Mouse (Mus musculus) heart, postnatal 0 days (tissue): ENCODE measurements at regions not wholly inside any gene's neighbourhood (a gene's known extent, or its start where the extent isn't known, plus 50 kb on each side); places are given as distances from the start of the nearest gene placed in this dataset.

Experiments used
- ATAC-seq: fragments of 200-750 bp; cut with Nextera tagmentation; 2 replicates; pipeline ENCODE4 v1.8.0; 2017; ENCODE audit warnings: low read depth, moderate number of reproducible peaks, moderate library complexity; ENCODE audit not compliant: insufficient read depth
- DNase-seq: peaks from one replicate; pipeline ENCODE4 v3.0.0-alpha.2; 2016; ENCODE audit warnings: low spot score
- H3K27ac ChIP-seq: fragments of 300-500 bp; sonication (generic); 2 replicates; pipeline ENCODE4 v1.5.1; 2014; ENCODE audit warnings: low read depth, mild to moderate bottlenecking
- H3K27me3 ChIP-seq: fragments of 300-500 bp; sonication (generic); 2 replicates; pipeline ENCODE4 v1.6.1; 2014; ENCODE audit warnings: low read length, mixed read lengths; ENCODE audit not compliant: control insufficient read depth, insufficient read depth
- H3K36me3 ChIP-seq: fragments of 300-500 bp; sonication (generic); replicated peaks from 2 replicates; pipeline ENCODE4 v1.6.1; 2014; ENCODE audit warnings: low read length, mixed read lengths; ENCODE audit not compliant: control insufficient read depth, insufficient read depth
- H3K4me1 ChIP-seq: fragments of 300-500 bp; sonication (generic); 2 replicates; pipeline ENCODE4 v1.6.1; 2014; ENCODE audit warnings: antibody characterized with exemption; ENCODE audit not compliant: control insufficient read depth, insufficient read depth
- H3K4me2 ChIP-seq: fragments of 300-500 bp; sonication (generic); 2 replicates; pipeline ENCODE4 v1.6.1; 2014; ENCODE audit warnings: low read depth, mild to moderate bottlenecking, low read length, moderate library complexity
- H3K4me3 ChIP-seq: fragments of 300-500 bp; sonication (generic); 2 replicates; pipeline ENCODE4 v1.5.1; 2014; ENCODE audit warnings: low read depth, low read length
- H3K9ac ChIP-seq: fragments of 300-500 bp; sonication (generic); replicated peaks from 2 replicates; pipeline ENCODE4 v1.6.1; 2014; ENCODE audit warnings: low read depth, low read length, mixed read lengths
- H3K9me3 ChIP-seq: fragments of 300-500 bp; sonication (generic); replicated peaks from 2 replicates; pipeline ENCODE4 v1.6.1; 2016; ENCODE audit warnings: low read length; ENCODE audit not compliant: control insufficient read depth
- CTCF ChIP-seq: IDR thresholded peaks from 2 replicates; pipeline ENCODE4 v1.5.1; 2016; ENCODE audit warnings: antibody characterized with exemption, control low read depth, low read depth
- EP300 ChIP-seq: IDR thresholded peaks from 2 replicates; pipeline ENCODE4 v1.6.1; 2016; ENCODE audit warnings: antibody characterized with exemption, low read depth
- WGBS: fragments of 180-500 bp; shearing (Covaris S2); extraction: QIAGEN DNeasy Blood & Tissue Kit; methylation state at CpG from one replicate; pipeline ENCODE4 v1.1.7; 2014; 5-methylcytosine and 5-hydroxymethylcytosine counted together

DNA sequence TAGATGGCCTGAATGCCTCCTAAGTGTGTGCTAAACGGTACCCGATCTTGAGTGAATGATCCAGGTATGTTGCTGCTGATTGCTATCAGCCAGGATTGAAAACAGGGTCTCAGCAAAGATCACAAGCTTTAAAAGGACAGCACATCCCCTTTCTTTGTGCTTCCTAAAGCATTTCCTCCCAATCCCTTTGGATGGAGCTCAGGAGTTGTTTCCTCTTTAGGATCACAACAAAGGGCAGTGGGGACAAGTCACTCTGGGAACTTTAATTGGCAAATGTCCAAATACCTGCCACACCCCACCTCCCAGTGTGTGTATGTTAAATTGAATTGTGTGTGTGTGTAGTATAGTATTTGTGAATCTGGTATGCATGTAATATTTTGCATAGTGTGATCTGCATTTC lies 283.5 kb upstream of the Gm12728 start:
- Histone ChIP-seq H3K9ac (no peak overlapping the region), H3K27ac (no peak overlapping the region), H3K4me2 (no peak overlapping the region), H3K36me3 (no peaks in the 10 kb centered on the region), H3K9me3 (no peaks in the 10 kb centered on the region), H3K4me3 (no peak overlapping the region), H3K27me3 (no peaks in the 10 kb centered on the region), H3K4me1 (no peaks in the 10 kb centered on the region)
- no peak for TF ChIP-seq CTCF
- DNase-seq (no peak), ATAC-seq (no peak)
- 39% methylated on average over 2 of the region's 2 CpGs for WGBS

DNA sequence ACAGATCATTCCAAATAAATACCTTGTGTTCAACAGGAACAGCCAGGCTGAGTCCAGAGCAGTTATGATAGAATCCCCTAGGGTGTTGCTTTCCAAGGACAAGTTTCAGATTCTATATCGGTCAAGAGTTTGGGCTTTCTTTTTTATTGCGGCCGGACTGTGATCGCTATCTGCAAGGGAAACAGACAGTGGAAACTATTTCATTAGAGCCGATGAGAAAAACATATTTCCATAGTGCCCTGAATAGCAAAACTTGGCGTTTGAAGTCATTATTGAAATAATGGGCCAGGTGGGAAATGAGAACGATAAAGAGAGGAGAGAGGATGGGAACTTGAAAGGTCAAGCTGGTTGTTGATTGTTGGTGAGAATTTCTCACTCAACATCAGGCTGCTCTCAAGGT lies 282.4 kb upstream of the Gm12728 start:
- no peaks in the 10 kb centered on the region for H3K4me1 ChIP-seq
- H3K27me3 ChIP-seq, result no peaks in the 10 kb centered on the region
- ATAC-seq (no peak), DNase-seq (peak; percentile 25)
- H3K4me3 ChIP-seq, result no peak overlapping the region
- H3K9me3 ChIP-seq, result no peaks in the 10 kb centered on the region
- no peak overlapping the region for H3K9ac ChIP-seq
- peak overlapping the region; percentile 8; the same call in 1 of the 2 replicates for H3K27ac ChIP-seq
- H3K4me2 ChIP-seq, result no peak overlapping the region
- WGBS, result 74% methylated on average over 7 of the region's 7 CpGs
- TF ChIP-seq EP300 (peak; percentile 85), CTCF (no peak)
- no peaks in the 10 kb centered on the region for H3K36me3 ChIP-seq

DNA sequence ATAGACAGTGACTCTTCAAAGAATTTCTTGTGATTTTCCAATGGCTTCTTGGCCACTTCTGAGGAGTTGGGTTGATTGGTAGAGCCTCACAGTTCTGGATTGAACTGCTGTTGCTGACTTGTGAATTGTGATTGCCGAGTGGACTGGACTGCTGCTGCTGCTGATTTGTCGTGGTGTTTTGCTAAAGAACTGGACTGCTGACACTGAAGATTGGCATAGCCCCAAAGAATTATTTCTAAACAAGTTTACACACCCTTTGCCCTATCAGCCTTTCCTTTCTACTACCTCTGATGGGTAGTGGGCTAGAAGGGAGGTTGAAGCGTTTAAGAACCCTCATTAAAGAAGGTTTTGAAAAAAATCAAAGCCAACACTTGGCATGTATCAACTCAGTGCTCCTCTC lies 280.6 kb upstream of the Gm12728 start:
- no peaks in the 10 kb centered on the region for H3K9me3 ChIP-seq
- ATAC-seq (no peak), DNase-seq (no peak)
- no peak overlapping the region for H3K4me2 ChIP-seq
- no peak overlapping the region for H3K4me3 ChIP-seq
- no peak for TF ChIP-seq EP300
- no peak for TF ChIP-seq CTCF
- no peak overlapping the region for H3K9ac ChIP-seq
- H3K27me3 ChIP-seq, result no peaks in the 10 kb centered on the region
- H3K36me3 ChIP-seq, result no peaks in the 10 kb centered on the region
- no peak overlapping the region for H3K27ac ChIP-seq
- no peaks in the 10 kb centered on the region for H3K4me1 ChIP-seq
- WGBS, result 73% methylated on average over 3 of the region's 3 CpGs

DNA sequence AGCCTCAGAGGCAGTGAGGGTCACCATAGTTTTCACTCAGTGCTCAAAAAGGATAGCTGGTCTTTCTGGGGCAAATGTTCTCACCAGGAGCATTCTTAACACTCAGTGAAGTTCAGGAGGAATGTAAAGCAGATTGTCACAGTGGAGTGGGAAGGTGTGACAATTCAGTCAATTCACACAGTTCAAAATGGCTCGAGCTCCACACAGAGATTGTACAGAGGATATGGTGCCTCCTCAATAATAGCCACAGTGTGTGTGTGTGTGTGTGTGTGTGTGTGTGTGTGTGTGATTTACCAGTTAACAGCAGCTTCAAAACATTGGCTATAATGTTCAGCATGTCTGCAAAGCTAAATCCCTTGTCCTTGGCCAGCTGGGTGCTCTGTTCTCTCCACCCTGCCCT lies 279.3 kb upstream of the Gm12728 start:
- Histone ChIP-seq H3K9me3 (no peaks in the 10 kb centered on the region), H3K9ac (no peak overlapping the region), H3K4me3 (no peak overlapping the region), H3K27me3 (no peaks in the 10 kb centered on the region), H3K27ac (no peak overlapping the region), H3K4me2 (no peak overlapping the region), H3K36me3 (no peaks in the 10 kb centered on the region), H3K4me1 (no peaks in the 10 kb centered on the region)
- 59% methylated on average over 1 of the region's 1 CpGs for WGBS
- DNase-seq (no peak), ATAC-seq (no peak)
- no peak for TF ChIP-seq EP300
- TF ChIP-seq CTCF, result no peak

DNA sequence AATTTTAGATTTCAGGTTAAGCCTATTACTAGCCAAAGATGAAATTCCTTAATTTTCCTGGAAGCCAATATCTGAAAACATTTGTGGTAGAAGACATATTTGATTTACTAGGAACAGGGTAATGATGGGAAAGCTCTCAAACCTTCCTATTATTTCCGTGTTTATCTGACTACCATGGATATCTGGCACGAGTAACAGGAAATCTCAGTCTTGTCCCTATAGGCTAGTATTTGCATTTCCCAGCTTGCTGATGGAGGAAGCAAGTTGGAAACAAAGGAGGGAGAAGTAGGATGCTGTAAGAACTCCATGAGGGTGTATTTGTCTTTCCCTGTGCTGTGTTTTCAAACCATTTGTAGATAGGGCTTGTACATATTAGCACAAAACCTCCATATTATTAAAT lies 264.5 kb upstream of the Gm12728 start:
- WGBS, result 36% methylated on average over 2 of the region's 2 CpGs
- Histone ChIP-seq H3K4me1 (no peaks in the 10 kb centered on the region), H3K4me3 (no peak overlapping the region), H3K27me3 (no peaks in the 10 kb centered on the region), H3K4me2 (no peak overlapping the region), H3K27ac (no peak overlapping the region), H3K9ac (no peak overlapping the region), H3K9me3 (no peaks in the 10 kb centered on the region), H3K36me3 (no peaks in the 10 kb centered on the region)
- DNase-seq (peak; percentile 44), ATAC-seq (no peak)
- TF ChIP-seq CTCF (no peak), EP300 (no peak)

DNA sequence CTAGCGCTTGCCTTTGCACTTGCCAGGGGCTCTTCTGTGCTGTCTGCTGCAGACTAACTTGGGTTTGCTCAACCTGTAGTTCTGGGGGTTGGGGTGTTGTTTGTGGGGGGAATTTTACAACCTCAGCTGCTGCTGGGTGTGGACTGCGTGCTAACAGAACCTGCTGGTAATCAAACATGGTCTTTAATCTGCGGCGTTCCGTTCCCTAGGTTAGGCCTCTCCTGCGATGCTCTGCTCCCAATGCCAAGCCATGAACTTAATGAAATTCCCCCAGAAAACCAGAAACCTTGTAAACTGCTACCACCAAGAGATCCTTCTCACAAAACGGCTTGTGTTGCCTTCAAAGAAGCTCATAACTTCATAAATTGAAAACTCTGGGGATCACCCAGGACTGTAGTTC lies 262.9 kb upstream of the Gm12728 start:
- H3K4me1 ChIP-seq, result no peaks in the 10 kb centered on the region
- no peaks in the 10 kb centered on the region for H3K36me3 ChIP-seq
- H3K4me3 ChIP-seq, result no peak overlapping the region
- H3K9me3 ChIP-seq, result no peaks in the 10 kb centered on the region
- no peak overlapping the region for H3K27ac ChIP-seq
- no peak for ATAC-seq
- TF ChIP-seq EP300, result no peak
- TF ChIP-seq CTCF, result no peak
- 96% methylated on average over 7 of the region's 7 CpGs for WGBS
- H3K4me2 ChIP-seq, result no peak overlapping the region
- H3K9ac ChIP-seq, result no peak overlapping the region
- no peak for DNase-seq
- H3K27me3 ChIP-seq, result no peaks in the 10 kb centered on the region
